Mouse (Mus musculus) intestine, embryonic 15.5 days (tissue): Measurements from ENCODE around the gene Axin1. TPM values are rescaled to one million over a fixed set of nuclear protein-coding genes. Genes with fewer than 3 reads are reported as not detected.
"Not testable (repeated sequence)": the region's sequence is repeated elsewhere in the genome, so short reads cannot be mapped to it uniquely, and the experiment has no call there.

Source experiments
- ATAC-seq: fragments of 200-750 bp; cut with Nextera tagmentation; 2 replicates; pipeline ENCODE4 v1.8.0; 2017; ENCODE audit warnings: moderate TSS enrichment, moderate library complexity
- H3K27ac ChIP-seq: fragments of 300-500 bp; sonication (generic); 2 replicates; pipeline ENCODE4 v1.5.1; 2015; ENCODE audit warnings: mild to moderate bottlenecking, inconsistent platforms
- H3K27me3 ChIP-seq: fragments of 300-500 bp; sonication (generic); replicated peaks from 2 replicates; pipeline ENCODE4 v1.6.1; 2015; ENCODE audit warnings: inconsistent platforms
- H3K36me3 ChIP-seq: fragments of 300-500 bp; sonication (generic); 2 replicates; pipeline ENCODE4 v1.6.1; 2015; ENCODE audit warnings: inconsistent platforms
- H3K4me1 ChIP-seq: fragments of 300-500 bp; sonication (generic); replicated peaks from 2 replicates; pipeline ENCODE4 v1.6.1; 2015; ENCODE audit warnings: inconsistent platforms
- H3K4me2 ChIP-seq: fragments of 300-500 bp; sonication (generic); replicated peaks from 2 replicates; pipeline ENCODE4 v1.6.1; 2015; ENCODE audit warnings: mild to moderate bottlenecking, inconsistent platforms
- H3K4me3 ChIP-seq: fragments of 300-500 bp; sonication (generic); replicated peaks from 2 replicates; pipeline ENCODE4 v1.5.1; 2015; ENCODE audit warnings: inconsistent platforms
- H3K9ac ChIP-seq: fragments of 300-500 bp; sonication (generic); 2 replicates; pipeline ENCODE4 v1.6.1; 2015; ENCODE audit warnings: inconsistent platforms
- H3K9me3 ChIP-seq: fragments of 300-500 bp; sonication (generic); 2 replicates; pipeline ENCODE4 v1.6.1; 2016; ENCODE audit warnings: inconsistent platforms
- WGBS: fragments of 180-500 bp; shearing (Covaris S2); methylation state at CpG from one replicate; pipeline ENCODE4 v1.1.7; 2015; 5-methylcytosine and 5-hydroxymethylcytosine counted together
- polyA plus RNA-seq: library from polyadenylated mRNA; unstranded; fragments of >200 nt; fragmentation: Nextera tagmentation; extraction: Ambion mirVana; gene quantifications from 2 replicates; pipeline ENCODE4 v1.2.1, GENCODE M21; 2015

Gene Axin1
- polyA plus RNA-seq: 14.2 and 17.8 TPM in 2 replicates

DNA sequence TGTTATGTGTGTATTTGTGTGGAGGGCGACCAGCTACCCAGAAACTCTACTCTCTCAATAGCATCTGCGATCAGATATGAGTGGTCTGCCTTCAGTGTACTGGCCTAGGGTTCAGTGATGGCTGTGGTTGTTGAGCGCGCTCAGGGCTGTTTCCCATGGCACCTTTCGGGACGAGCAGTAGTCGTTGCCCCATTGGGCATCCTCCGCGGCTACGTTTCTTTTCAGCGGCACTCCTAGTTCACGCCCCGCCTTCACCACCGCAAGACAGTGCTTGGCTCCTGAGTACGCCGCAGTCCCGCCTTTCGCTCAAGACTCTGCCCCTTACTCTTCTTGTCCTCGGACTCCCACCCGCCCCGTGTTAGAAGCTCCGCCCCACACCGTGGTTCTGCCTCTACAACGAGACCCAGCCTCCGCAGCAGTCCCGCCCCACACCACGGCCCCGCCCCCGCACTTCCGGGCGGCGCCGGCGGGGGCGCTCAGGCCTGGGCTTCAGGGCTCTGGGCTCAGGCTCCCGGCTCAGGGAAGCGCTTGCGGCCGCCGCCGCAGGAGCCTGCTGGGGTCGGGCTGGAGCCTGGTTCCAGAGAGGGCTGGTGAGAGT lies at the start of gene Axin1:
Axin1 (plus strand) TSS at position 450 of the 598 bp plus-strand sequence.
- Histone ChIP-seq H3K36me3 (peaks cover 8% of the 10 kb centered on the region; the same call in 1 of the 2 replicates), H3K27ac (peak within 1 kb of the TSS; percentile 97), H3K27me3 (no peaks in the 10 kb centered on the region), H3K9ac (peak within 1 kb of the TSS; percentile 98), H3K9me3 (no peaks in the 10 kb centered on the region), H3K4me3 (peak within 1 kb of the TSS; percentile 95), H3K4me1 (peaks cover 17% of the 10 kb centered on the region), H3K4me2 (peak within 1 kb of the TSS; percentile 78)
- ATAC-seq: peak; percentile 98
- WGBS: 1% methylated on average over 42 of the region's 42 CpGs

DNA sequence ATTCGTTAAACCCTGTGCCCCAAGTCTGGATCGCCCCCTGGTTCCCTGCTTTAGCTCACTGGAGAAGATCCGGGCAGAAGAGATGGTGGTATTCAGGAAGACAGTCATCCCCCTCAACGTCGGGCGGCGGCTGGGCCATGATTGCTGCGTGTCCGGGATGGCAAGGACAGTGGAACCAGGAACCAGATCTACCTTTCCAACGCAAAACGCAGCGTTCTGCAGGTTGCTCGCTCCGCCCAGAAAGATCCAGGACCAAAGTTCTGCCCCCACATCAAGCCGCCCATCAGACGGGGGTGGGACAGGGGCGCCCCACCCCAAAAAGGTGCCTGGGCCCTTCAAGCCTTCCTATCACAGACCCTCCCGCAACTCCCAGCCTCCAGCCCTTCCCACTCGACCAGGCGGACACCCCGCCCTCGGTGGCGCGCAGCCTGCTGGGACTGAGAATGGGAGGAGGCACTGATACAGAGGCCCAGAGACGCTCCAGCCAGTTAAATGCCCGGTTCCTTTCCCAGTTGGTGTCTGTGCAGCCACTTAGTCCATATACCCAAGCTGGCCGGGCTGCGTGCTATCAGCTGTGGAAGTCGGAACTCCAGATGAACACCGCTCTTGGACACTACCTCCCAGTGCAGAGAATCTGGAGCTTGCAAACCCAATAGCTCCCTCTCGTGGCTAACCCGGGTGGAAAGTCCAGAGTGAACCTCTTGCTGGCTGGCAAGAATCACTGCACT lies 48.4 kb upstream of the Axin1 start, which contains the start of gene Decr2:
Decr2 (minus strand) TSS at position 433 of the 728 bp plus-strand sequence.
- Histone ChIP-seq H3K36me3 (peaks cover 4% of the 10 kb centered on the region; the same call in 1 of the 2 replicates), H3K4me1 (0 out of 2 replicates have a peak, but pooled peaks cover 10% of the 10 kb centered on the region), H3K9ac (peak within 1 kb of the TSS; percentile 57), H3K27me3 (no peaks in the 10 kb centered on the region), H3K9me3 (no peaks in the 10 kb centered on the region), H3K4me3 (peak within 1 kb of the TSS; percentile 45), H3K27ac (peak within 1 kb of the TSS; percentile 91), H3K4me2 (peak within 1 kb of the TSS; percentile 77)
- ATAC-seq: peak; percentile 97
- WGBS: 2% methylated on average over 32 of the region's 32 CpGs

DNA sequence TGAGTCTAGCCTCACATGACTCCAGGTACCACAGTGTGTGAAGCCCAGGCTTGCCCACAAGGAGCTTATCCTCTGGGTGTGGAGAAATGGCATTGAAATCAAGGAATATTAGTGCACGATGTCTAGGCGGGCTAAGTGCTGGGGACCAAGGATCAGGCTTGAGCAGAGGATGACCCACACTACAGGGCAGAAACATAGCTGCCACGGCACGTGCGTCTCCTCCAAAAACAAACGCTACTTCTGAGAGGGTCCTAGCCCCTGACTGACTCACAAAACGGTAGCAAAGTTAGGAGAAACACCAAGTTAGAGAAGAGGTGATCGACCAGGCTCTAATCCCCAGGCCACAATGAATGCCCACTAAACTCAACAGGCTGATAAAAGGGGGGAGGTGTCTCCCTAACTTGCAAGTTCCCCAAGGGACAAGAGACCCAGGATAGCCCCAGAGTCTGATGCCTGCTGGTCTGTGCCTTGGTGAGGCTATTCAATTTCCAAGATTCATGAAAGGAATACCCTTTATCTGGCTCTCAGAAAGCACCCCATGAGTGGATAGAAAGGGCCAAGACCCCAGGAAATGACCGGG lies 43.9 kb upstream of the Axin1 start:
- peak overlapping the region; percentile 91 for H3K9ac ChIP-seq
- peak overlapping the region; percentile 85 for H3K4me2 ChIP-seq
- H3K36me3 ChIP-seq: peaks cover 4% of the 10 kb centered on the region; the same call in 1 of the 2 replicates
- H3K27me3 ChIP-seq: no peaks in the 10 kb centered on the region
- no peak for ATAC-seq
- 22% methylated on average over 9 of the region's 9 CpGs for WGBS
- no peaks in the 10 kb centered on the region for H3K9me3 ChIP-seq
- 0 out of 2 replicates have a peak, but pooled peaks cover 6% of the 10 kb centered on the region for H3K4me1 ChIP-seq
- H3K4me3 ChIP-seq: peak overlapping the region; percentile 76
- H3K27ac ChIP-seq: peak overlapping the region; percentile 73

DNA sequence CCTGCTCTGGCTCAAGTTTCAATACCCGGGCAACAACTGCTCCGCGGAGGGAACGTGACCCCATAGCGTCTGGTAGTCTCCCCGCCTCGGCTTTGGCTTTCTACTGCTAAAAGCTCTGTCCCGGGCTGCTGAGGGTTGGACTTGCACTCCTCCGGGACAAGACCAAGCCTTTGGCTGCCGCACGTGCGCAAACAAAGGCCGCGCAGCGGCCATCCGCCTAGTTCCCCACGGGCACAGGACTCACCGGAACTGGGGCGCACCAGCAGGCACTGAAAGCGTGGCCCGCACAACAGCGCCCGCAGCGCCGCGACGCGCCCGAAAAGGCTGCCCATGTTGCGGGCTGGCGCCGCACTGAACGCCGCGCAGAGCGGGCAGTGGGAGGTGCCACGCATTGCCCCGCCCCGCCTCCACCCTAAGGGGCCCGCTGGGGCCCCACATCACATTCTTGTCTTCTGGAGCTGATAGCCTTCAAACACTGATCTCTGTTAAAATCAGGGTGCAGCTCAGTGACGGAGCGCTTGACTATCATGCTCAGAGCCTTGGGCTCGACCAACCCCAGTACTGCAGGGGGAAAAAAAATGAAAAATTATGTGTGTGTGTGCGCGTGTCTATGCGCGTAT lies 43.3 kb upstream of the Axin1 start, which contains the start of gene Nme4:
Nme4 (minus strand) TSS at position 482 of the 620 bp plus-strand sequence.
- WGBS: 1% methylated on average over 47 of the region's 47 CpGs

DNA sequence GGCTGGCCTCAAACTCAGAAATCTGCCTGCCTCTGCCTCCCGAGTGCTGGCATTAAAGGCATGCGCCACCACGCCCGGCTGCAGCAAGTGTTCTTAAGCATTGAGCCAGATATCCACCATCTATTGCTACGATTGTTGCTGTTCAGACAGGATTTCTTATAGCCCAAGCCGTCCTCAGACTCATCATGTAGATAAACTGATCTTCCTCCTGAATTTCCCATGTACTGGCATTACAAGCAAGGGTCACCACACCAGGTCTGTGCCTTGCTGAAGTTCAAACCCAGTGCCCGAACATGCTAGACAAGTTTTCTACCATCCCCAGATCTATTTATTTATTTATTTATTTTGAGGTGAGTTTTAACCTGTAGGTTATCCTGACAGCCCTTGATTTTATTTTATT lies 40.0 kb upstream of the Axin1 start:
- no peak overlapping the region for H3K4me2 ChIP-seq
- no peak overlapping the region for H3K4me3 ChIP-seq
- H3K36me3 ChIP-seq: no peaks in the 10 kb centered on the region
- H3K9me3 ChIP-seq: no peaks in the 10 kb centered on the region
- ATAC-seq: no peak
- no peaks in the 10 kb centered on the region for H3K27me3 ChIP-seq
- 0 out of 2 replicates have a peak, but pooled peaks cover 5% of the 10 kb centered on the region for H3K4me1 ChIP-seq
- no peak overlapping the region for H3K27ac ChIP-seq
- WGBS: 92% methylated on average over 7 of the region's 7 CpGs
- H3K9ac ChIP-seq: no peak overlapping the region

More for the DNA sequence above, 43.3 kb upstream of the Axin1 start, which contains the start of gene Nme4:
- peak within 1 kb of the TSS; percentile 91 for H3K9ac ChIP-seq
- no peaks in the 10 kb centered on the region for H3K27me3 ChIP-seq
- peak within 1 kb of the TSS; percentile 85 for H3K4me2 ChIP-seq
- H3K27ac ChIP-seq: peak within 1 kb of the TSS; percentile 73
- 0 out of 2 replicates have a peak, but pooled peaks cover 5% of the 10 kb centered on the region for H3K4me1 ChIP-seq
- peak; percentile 88 for ATAC-seq
- peaks cover 4% of the 10 kb centered on the region; the same call in 1 of the 2 replicates for H3K36me3 ChIP-seq
- H3K9me3 ChIP-seq: no peaks in the 10 kb centered on the region
- peak within 1 kb of the TSS; percentile 76 for H3K4me3 ChIP-seq

DNA sequence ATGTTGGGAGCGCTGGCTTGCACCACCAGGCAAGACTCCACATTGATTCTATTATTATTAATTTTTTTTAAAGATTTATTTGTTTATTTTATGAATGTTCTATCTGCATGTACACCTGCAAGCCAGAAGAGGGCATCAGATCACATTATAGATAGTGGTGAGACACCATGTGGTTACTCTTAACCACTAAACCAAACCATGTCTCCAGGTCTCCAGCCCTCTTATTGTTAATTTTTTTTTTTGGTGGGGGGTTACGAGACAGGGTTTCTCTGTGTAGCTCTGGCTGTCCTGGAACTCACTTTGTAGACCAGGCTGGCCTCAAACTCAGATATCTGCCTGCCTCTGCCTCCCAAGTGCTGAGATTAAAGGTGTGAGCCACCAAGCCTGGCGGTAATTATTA lies 39.2 kb upstream of the Axin1 start:
- not testable (repeated sequence) for H3K4me3 ChIP-seq, H3K27me3 ChIP-seq, H3K9me3 ChIP-seq, H3K27ac ChIP-seq, H3K9ac ChIP-seq, H3K36me3 ChIP-seq, ATAC-seq, H3K4me2 ChIP-seq, H3K4me1 ChIP-seq
- 69% methylated on average over 3 of the region's 3 CpGs for WGBS

DNA sequence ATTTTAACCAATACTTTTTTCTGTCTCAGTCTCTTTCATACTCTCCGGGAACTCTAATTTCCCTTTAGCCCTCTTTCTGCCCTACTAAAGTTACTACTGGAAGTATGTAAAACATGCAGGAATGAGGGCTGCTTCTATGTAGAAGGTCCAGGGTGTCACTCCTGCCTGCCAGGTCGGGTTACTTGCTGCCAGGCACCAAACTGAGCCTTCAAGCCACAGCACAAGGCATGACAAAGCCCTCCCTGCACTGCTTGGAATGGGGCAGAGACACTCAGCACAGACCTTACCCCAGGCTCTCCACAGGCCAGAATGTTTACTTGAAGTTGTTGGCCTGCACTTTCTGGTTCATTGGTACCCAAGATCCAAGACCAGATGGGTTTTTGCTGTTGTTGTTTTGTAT lies 38.3 kb upstream of the Axin1 start:
- Histone ChIP-seq H3K36me3 (no peaks in the 10 kb centered on the region), H3K9ac (no peak overlapping the region), H3K4me2 (no peak overlapping the region), H3K27me3 (no peaks in the 10 kb centered on the region), H3K4me1 (no peaks in the 10 kb centered on the region), H3K27ac (no peak overlapping the region), H3K4me3 (no peak overlapping the region), H3K9me3 (no peaks in the 10 kb centered on the region)
- no peak for ATAC-seq
- WGBS: 45% methylated on average over 2 of the region's 2 CpGs

DNA sequence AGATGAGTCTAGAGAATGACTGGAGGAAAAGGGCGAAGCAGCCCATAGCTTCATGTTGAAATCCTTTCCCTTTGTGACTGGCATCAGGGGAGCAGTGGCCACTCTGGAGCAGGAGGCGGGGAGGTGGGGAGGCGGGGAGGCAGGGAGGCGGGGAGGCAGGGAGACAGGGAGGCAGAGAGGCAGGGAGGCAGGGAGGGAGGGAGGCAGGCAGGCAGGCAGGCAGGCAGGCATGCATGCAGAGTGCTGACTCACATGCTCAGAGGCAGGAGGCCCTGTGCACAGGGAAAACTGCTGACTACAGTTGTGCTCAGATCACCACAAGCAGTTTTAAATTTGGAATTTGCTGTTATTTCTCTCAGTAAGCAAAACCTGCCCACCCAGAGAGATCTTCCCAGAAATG lies 37.0 kb upstream of the Axin1 start:
- peak; percentile 53; the same call in 1 of the 2 replicates for ATAC-seq
- no peak overlapping the region for H3K9ac ChIP-seq
- no peak overlapping the region for H3K27ac ChIP-seq
- no peaks in the 10 kb centered on the region for H3K27me3 ChIP-seq
- 39% methylated on average over 4 of the region's 4 CpGs for WGBS
- no peak overlapping the region for H3K4me2 ChIP-seq
- H3K36me3 ChIP-seq: no peaks in the 10 kb centered on the region
- H3K9me3 ChIP-seq: no peaks in the 10 kb centered on the region
- H3K4me1 ChIP-seq: no peaks in the 10 kb centered on the region
- H3K4me3 ChIP-seq: no peak overlapping the region

DNA sequence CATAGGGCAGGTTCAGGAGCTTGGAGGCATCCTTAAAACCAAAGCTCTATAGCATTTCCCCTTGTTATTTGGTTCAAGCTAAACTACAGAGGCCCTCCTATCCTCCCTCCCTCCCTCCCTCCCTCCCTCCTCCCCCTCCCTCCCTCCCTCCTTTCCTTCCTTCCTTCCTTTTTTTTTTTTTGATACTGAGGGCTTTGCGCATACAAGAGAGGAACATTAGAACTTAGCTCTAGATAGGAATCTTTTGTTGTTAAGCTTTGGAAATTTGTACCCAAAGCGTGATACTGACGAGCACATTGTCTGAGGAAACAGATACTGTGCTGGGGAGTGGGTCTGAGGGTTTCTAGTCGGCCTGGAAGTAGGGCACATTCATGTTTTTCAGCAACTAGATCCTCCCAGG lies 32.9 kb upstream of the Axin1 start:
- Histone ChIP-seq H3K4me3 (no peak overlapping the region), H3K9ac (no peak overlapping the region), H3K36me3 (no peaks in the 10 kb centered on the region), H3K27ac (no peak overlapping the region), H3K27me3 (peaks cover under 1% of the 10 kb centered on the region; the same call in 1 of the 2 replicates), H3K4me1 (no peaks in the 10 kb centered on the region), H3K4me2 (no peak overlapping the region), H3K9me3 (no peaks in the 10 kb centered on the region)
- no peak for ATAC-seq
- 69% methylated on average over 4 of the region's 4 CpGs for WGBS

DNA sequence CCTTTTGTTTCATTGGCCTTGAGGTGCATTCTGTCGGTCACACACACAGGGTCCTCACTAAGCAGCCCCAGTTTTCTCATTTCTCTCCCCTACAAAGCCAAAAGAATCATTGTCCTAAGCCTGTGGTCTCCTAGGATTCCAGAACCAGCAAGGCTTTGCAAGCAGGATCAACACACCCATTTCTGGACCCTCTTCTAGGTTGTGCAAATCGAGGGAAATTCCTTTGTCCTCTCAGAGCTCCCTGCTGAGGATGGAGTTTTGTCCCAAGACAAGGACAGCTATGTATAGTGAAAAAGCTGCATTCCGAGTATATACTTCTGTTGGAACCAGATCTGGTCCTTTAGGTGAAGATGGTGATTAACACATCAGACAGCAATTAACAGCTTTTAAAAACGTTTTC lies 28.3 kb upstream of the Axin1 start:
- H3K4me1 ChIP-seq: peaks cover 15% of the 10 kb centered on the region
- H3K4me2 ChIP-seq: no peak overlapping the region
- H3K36me3 ChIP-seq: no peaks in the 10 kb centered on the region
- H3K27me3 ChIP-seq: peaks cover 41% of the 10 kb centered on the region
- no peak for ATAC-seq
- no peaks in the 10 kb centered on the region for H3K9me3 ChIP-seq
- no peak overlapping the region for H3K4me3 ChIP-seq
- H3K27ac ChIP-seq: no peak overlapping the region
- WGBS: 45% methylated on average over 4 of the region's 4 CpGs
- H3K9ac ChIP-seq: no peak overlapping the region

DNA sequence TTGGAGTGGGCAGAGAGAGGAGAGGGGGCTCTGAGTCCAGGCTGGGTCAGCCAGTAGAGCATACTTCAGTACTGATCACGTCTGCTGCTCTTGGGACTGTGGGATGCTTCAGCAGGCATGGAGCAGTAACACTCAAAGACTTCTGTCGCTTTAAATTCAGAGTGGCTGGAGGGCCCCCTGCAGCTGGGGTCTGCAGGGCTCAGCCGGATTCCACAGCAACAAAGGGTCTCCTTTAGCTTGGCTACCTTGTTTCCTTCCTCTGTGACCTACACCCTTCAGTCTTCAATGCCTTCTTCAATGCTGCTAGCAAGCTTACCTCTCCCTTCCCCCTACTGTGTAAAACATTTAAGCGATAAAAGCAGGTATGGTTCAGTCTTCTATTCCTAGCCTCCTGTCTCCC lies 27.5 kb upstream of the Axin1 start:
- Histone ChIP-seq H3K9me3 (no peaks in the 10 kb centered on the region), H3K27me3 (peaks cover 49% of the 10 kb centered on the region), H3K4me2 (no peak overlapping the region), H3K4me1 (peaks cover 24% of the 10 kb centered on the region), H3K27ac (no peak overlapping the region), H3K4me3 (no peak overlapping the region), H3K36me3 (no peaks in the 10 kb centered on the region), H3K9ac (no peak overlapping the region)
- ATAC-seq: no peak
- WGBS: 17% methylated on average over 4 of the region's 4 CpGs

DNA sequence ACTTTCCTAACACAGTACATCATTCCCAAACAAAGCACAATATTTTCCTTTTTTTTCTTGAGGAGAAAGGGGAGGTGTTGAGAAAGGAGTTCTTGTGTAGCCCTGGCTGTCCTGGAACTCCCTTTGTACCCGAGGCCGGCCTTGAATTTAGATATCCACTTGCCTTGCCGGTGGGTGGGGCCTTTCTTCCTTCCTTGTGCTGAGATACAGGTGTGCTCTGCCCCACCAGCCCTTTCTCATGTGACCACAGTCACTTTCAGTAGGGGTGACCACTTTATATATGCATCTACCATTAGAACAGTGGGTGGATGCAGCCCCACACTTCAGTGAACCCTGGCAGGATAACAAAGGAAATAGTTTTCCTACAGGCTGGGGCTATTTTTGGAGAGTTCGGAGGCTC lies 26.8 kb upstream of the Axin1 start:
- Histone ChIP-seq H3K4me2 (no peak overlapping the region), H3K27me3 (peaks cover 52% of the 10 kb centered on the region), H3K27ac (no peak overlapping the region), H3K4me3 (no peak overlapping the region), H3K4me1 (peaks cover 27% of the 10 kb centered on the region), H3K9ac (no peak overlapping the region), H3K9me3 (no peaks in the 10 kb centered on the region), H3K36me3 (no peaks in the 10 kb centered on the region)
- ATAC-seq: no peak
- 20% methylated on average over 4 of the region's 4 CpGs for WGBS
